ENCODE assay signal across 17 mouse cellular contexts in genomic region chr3:16939533-16939932, GRCm38 (mm10).
DNase-seq lines count a peak whose midpoint lies in the region; ATAC-seq and TF ChIP-seq lines count a peak whose summit lies in the region.
"Had no signal": no experiment of that assay in that cellular context is flagged by ENCODE, and none has a peak within 500 bp of the region (broad histone marks: within the 10 kb centered on the region; RNA-seq: fewer than 3 reads in every experiment).

No protein-coding gene starts in this region.

- H3K27ac ChIP-seq in forebrain, embryonic 11.5 days (ENCODE audit: low read depth, low read length), result peak overlapping the region; percentile 68; the same call in 1 of the 2 replicates
- H3K27ac ChIP-seq in forebrain, embryonic 10.5 days, result no peak overlapping the region
- peak overlapping the region; percentile 94 for H3K27ac ChIP-seq in forebrain, embryonic 14.5 days (ENCODE audit: low read depth, low read length)
- peak overlapping the region; percentile 77; the same call in 1 of the 2 replicates for H3K27ac ChIP-seq in hindbrain, embryonic 16.5 days (ENCODE audit: low read depth, low read length)
- H3K27ac ChIP-seq in midbrain, postnatal 0 days (ENCODE audit: low read depth, low read length), result peak overlapping the region; percentile 93
- H3K27ac ChIP-seq: kidney, postnatal 0 days had no signal

- no peak for TF ChIP-seq CTCF in midbrain, postnatal 0 days (IDR thresholded peaks at IDR 0.05)

- no peaks in the 10 kb centered on the region for H3K4me1 ChIP-seq in forebrain, embryonic 11.5 days (replicated peaks; ENCODE audit: control insufficient read depth, insufficient read depth, low read length)
- peaks cover 24% of the 10 kb centered on the region for H3K4me1 ChIP-seq in forebrain, embryonic 10.5 days
- peaks cover 6% of the 10 kb centered on the region; the same call in 1 of the 2 replicates for H3K4me1 ChIP-seq in forebrain, embryonic 14.5 days (ENCODE audit: control insufficient read depth, insufficient read depth, low read length)
- H3K4me1 ChIP-seq in hindbrain, embryonic 16.5 days (ENCODE audit: control insufficient read depth, insufficient read depth, low read depth, low read length), result peaks cover 11% of the 10 kb centered on the region
- peaks cover 4% of the 10 kb centered on the region; the same call in 1 of the 2 replicates for H3K4me1 ChIP-seq in midbrain, postnatal 0 days (ENCODE audit: insufficient read depth, low read length)
- H3K4me1 ChIP-seq: heart, embryonic 12.5 days had no signal

- no peak overlapping the region for H3K9ac ChIP-seq in forebrain, embryonic 11.5 days (ENCODE audit: low read length)
- no peak overlapping the region for H3K9ac ChIP-seq in forebrain, embryonic 14.5 days (ENCODE audit: low read length)
- H3K9ac ChIP-seq in hindbrain, embryonic 16.5 days (ENCODE audit: low read depth, low read length), result no peak overlapping the region
- no peak overlapping the region; the same call in 1 of the 2 replicates for H3K9ac ChIP-seq in midbrain, postnatal 0 days (replicated peaks; ENCODE audit: low read length, poor library complexity, severe bottlenecking)
- H3K9ac ChIP-seq: heart, embryonic 12.5 days had no signal

- H3K4me3 ChIP-seq in forebrain, embryonic 11.5 days (ENCODE audit: low read depth, low read length), result no peak overlapping the region
- H3K4me3 ChIP-seq in forebrain, embryonic 10.5 days, result no peak overlapping the region
- no peak overlapping the region for H3K4me3 ChIP-seq in forebrain, embryonic 14.5 days (ENCODE audit: low read depth, low read length)
- no peak overlapping the region for H3K4me3 ChIP-seq in hindbrain, embryonic 16.5 days (ENCODE audit: low read length)
- no peak overlapping the region for H3K4me3 ChIP-seq in midbrain, postnatal 0 days (ENCODE audit: low read depth, low read length)
- H3K4me3 ChIP-seq: erythroblast, embryonic 14.5 days; heart, embryonic 12.5 days had no signal

- WGBS in forebrain, embryonic 11.5 days, result 53% methylated on average over 6 of the region's 6 CpGs
- WGBS in forebrain, embryonic 10.5 days, result 81% methylated on average over 6 of the region's 6 CpGs
- WGBS in forebrain, embryonic 14.5 days, result 20% methylated on average over 6 of the region's 6 CpGs
- WGBS in hindbrain, embryonic 16.5 days, result 32% methylated on average over 6 of the region's 6 CpGs
- 28% methylated on average over 6 of the region's 6 CpGs for WGBS in midbrain, postnatal 0 days

- no peaks in the 10 kb centered on the region for H3K36me3 ChIP-seq in forebrain, embryonic 11.5 days (ENCODE audit: control insufficient read depth, insufficient read depth, low read length)
- no peaks in the 10 kb centered on the region for H3K36me3 ChIP-seq in forebrain, embryonic 10.5 days (replicated peaks)
- H3K36me3 ChIP-seq in forebrain, embryonic 14.5 days (ENCODE audit: control insufficient read depth, insufficient read depth, low read length), result no peaks in the 10 kb centered on the region
- no peaks in the 10 kb centered on the region for H3K36me3 ChIP-seq in hindbrain, embryonic 16.5 days (ENCODE audit: control insufficient read depth, insufficient read depth, low read length)
- no peaks in the 10 kb centered on the region for H3K36me3 ChIP-seq in midbrain, postnatal 0 days (ENCODE audit: insufficient read depth, low read length)
- H3K36me3 ChIP-seq: G1E; heart, embryonic 12.5 days had no signal

- H3K27me3 ChIP-seq in forebrain, embryonic 11.5 days (ENCODE audit: control insufficient read depth, insufficient read depth, low read length), result no peaks in the 10 kb centered on the region
- H3K27me3 ChIP-seq in forebrain, embryonic 10.5 days (ENCODE audit: poor library complexity, severe bottlenecking), result no peaks in the 10 kb centered on the region
- no peaks in the 10 kb centered on the region for H3K27me3 ChIP-seq in forebrain, embryonic 14.5 days (replicated peaks; ENCODE audit: control insufficient read depth, insufficient read depth, low read length)
- H3K27me3 ChIP-seq in hindbrain, embryonic 16.5 days (replicated peaks; ENCODE audit: control insufficient read depth, insufficient read depth, low read length), result no peaks in the 10 kb centered on the region
- no peaks in the 10 kb centered on the region for H3K27me3 ChIP-seq in midbrain, postnatal 0 days (ENCODE audit: insufficient read depth, low read length)
- H3K27me3 ChIP-seq: heart, embryonic 12.5 days had no signal

- H3K4me2 ChIP-seq in forebrain, embryonic 11.5 days (ENCODE audit: low read depth, low read length, severe bottlenecking), result no peak overlapping the region
- H3K4me2 ChIP-seq in forebrain, embryonic 14.5 days (ENCODE audit: low read length), result peak overlapping the region; percentile 43
- peak overlapping the region; percentile 15; the same call in 1 of the 2 replicates for H3K4me2 ChIP-seq in hindbrain, embryonic 16.5 days (ENCODE audit: low read length)
- no peak overlapping the region; the same call in 1 of the 2 replicates for H3K4me2 ChIP-seq in midbrain, postnatal 0 days (ENCODE audit: low read depth, low read length, poor library complexity, severe bottlenecking)
- H3K4me2 ChIP-seq: heart, embryonic 12.5 days had no signal

- H3K9me3 ChIP-seq in forebrain, embryonic 11.5 days (ENCODE audit: control insufficient read depth, low read length), result no peaks in the 10 kb centered on the region
- no peaks in the 10 kb centered on the region for H3K9me3 ChIP-seq in forebrain, embryonic 10.5 days
- no peaks in the 10 kb centered on the region for H3K9me3 ChIP-seq in forebrain, embryonic 14.5 days (replicated peaks; ENCODE audit: control insufficient read depth, low read length)
- H3K9me3 ChIP-seq in hindbrain, embryonic 16.5 days (ENCODE audit: control insufficient read depth, low read length), result no peaks in the 10 kb centered on the region
- no peaks in the 10 kb centered on the region for H3K9me3 ChIP-seq in midbrain, postnatal 0 days (ENCODE audit: low read length)
- H3K9me3 ChIP-seq: G1E; heart, embryonic 12.5 days had no signal

- ATAC-seq in forebrain, embryonic 11.5 days (replicated peaks; ENCODE audit: low FRiP score), result peak; percentile 73
- ATAC-seq in forebrain, embryonic 14.5 days, result peak; percentile 66
- ATAC-seq in hindbrain, embryonic 16.5 days, result peak; percentile 68
- peak; percentile 21; the same call in 1 of the 2 replicates for ATAC-seq in midbrain, postnatal 0 days (ENCODE audit: low FRiP score)
- ATAC-seq: CD4-positive, CD25-positive, alpha-beta regulatory T cell, adult 4 months; intestine, embryonic 16.5 days had no signal

- DNase-seq in forebrain, embryonic 11.5 days (ENCODE audit: low spot score), result no peak
- no peak for DNase-seq in forebrain, embryonic 10.5 days (ENCODE audit: extremely low spot score, low spot score)
- peak; percentile 85 for DNase-seq in forebrain, embryonic 14.5 days (ENCODE audit: low spot score)
- peak; percentile 60 for DNase-seq in midbrain, postnatal 0 days (ENCODE audit: low spot score)
- no peak for DNase-seq in cerebellum, adult 11 months
- no peak for DNase-seq in retina, postnatal 1 day
- DNase-seq in adrenal gland, postnatal 10 days, result no peak
- DNase-seq: cerebellum, adult 18-20 months; liver; lung, adult 18-20 months had no signal

Comparison
In these comparisons a context has a peak if more than half of its experiments do, and no peak if none do; other contexts are left out.
1. DNase-seq: peak in forebrain, embryonic 14.5 days (single experiment) and midbrain, postnatal 0 days (single experiment); none in forebrain, embryonic 11.5 days (single experiment), forebrain, embryonic 10.5 days (single experiment), cerebellum, adult 11 months (single experiment), retina, postnatal 1 day (single experiment) and adrenal gland, postnatal 10 days (single experiment).
2. H3K4me2 ChIP-seq: peak in forebrain, embryonic 14.5 days (single experiment) and hindbrain, embryonic 16.5 days (single experiment); none in forebrain, embryonic 11.5 days (single experiment) and midbrain, postnatal 0 days (single experiment).
3. ATAC-seq: peak in every context shown above with its lines; median percentile 73 in forebrain, embryonic 11.5 days; 68 in hindbrain, embryonic 16.5 days; 66 in forebrain, embryonic 14.5 days; 21 in midbrain, postnatal 0 days.